Mouse (Mus musculus): ENCODE measurements around the gene Slc15a3.
A peak's percentile ranks its signal among the peaks of the same experiment; 100 is the strongest.

GRCm38 (mm10) chr19:10869241-10869885 is 29.8 kb downstream of the Slc15a3 start:
- TF ChIP-seq EP300 (IDR thresholded peaks at IDR 0.05; ENCODE audit: low read depth), result no peak; the same call in 1 of the 2 replicates
- peak; percentile 12 for TF ChIP-seq CTCF (IDR thresholded peaks at IDR 0.05; ENCODE audit: low read depth)
